Mouse (Mus musculus): ENCODE results near the gene E4f1. TPM values are rescaled to one million over a fixed set of nuclear protein-coding genes. Genes with fewer than 3 reads are reported as not detected.

Gene E4f1
- polyA plus RNA-seq, 1 experiment from 2014 or later = 37.9 TPM

GRCm38 (mm10) chr17:24416051-24416652, 54.0 kb downstream of the E4f1 start:
- H3K9ac ChIP-seq = peak overlapping the region; percentile 90; the same call in 1 of the 2 replicates
- WGBS = 91% methylated on average over 3 of the region's 3 CpGs
- H3K36me3 ChIP-seq = peaks cover 51% of the 10 kb centered on the region
- no peak overlapping the region for H3K4me3 ChIP-seq
- no peak for ATAC-seq (ENCODE audit: low FRiP score, low read depth)
- no peaks in the 10 kb centered on the region for H3K27me3 ChIP-seq (replicated peaks)
- no peak overlapping the region for H3K27ac ChIP-seq
- H3K4me2 ChIP-seq (replicated peaks) = peak overlapping the region; percentile 96
- no peaks in the 10 kb centered on the region for H3K9me3 ChIP-seq
- H3K4me1 ChIP-seq = peaks cover 21% of the 10 kb centered on the region

- H3K9me3 ChIP-seq = no peaks in the 10 kb centered on the region
- H3K4me3 ChIP-seq = peak overlapping the region; percentile 89
- ATAC-seq (ENCODE audit: low FRiP score, low read depth) = no peak; the same call in 1 of the 2 replicates
- under 1% methylated on average over 21 of the region's 21 CpGs for WGBS
- peak overlapping the region; percentile 82; the same call in 1 of the 2 replicates for H3K27ac ChIP-seq
- H3K9ac ChIP-seq = peak overlapping the region; percentile 90
- peaks cover 21% of the 10 kb centered on the region for H3K4me1 ChIP-seq
- no peaks in the 10 kb centered on the region for H3K27me3 ChIP-seq (replicated peaks)
- peak overlapping the region; percentile 96 for H3K4me2 ChIP-seq (replicated peaks)
- peaks cover 48% of the 10 kb centered on the region for H3K36me3 ChIP-seq
Measured at GRCm38 (mm10) chr17:24415011-24415410, 55.1 kb downstream of the E4f1 start.

- Histone ChIP-seq H3K27ac (peak within 1 kb of the TSS; percentile 82), H3K9me3 (no peaks in the 10 kb centered on the region), H3K4me1 (peaks cover 21% of the 10 kb centered on the region), H3K9ac (peak within 1 kb of the TSS; percentile 90), H3K4me3 (peak within 1 kb of the TSS; percentile 89), H3K27me3 (replicated peaks) (no peaks in the 10 kb centered on the region), H3K4me2 (replicated peaks) (peak within 1 kb of the TSS; percentile 96), H3K36me3 (peaks cover 48% of the 10 kb centered on the region)
- ATAC-seq (ENCODE audit: low FRiP score, low read depth) = peak; percentile 96
- WGBS = under 1% methylated on average over 64 of the region's 64 CpGs
Measured at GRCm38 (mm10) chr17:24414230-24414976, 55.7 kb downstream of the E4f1 start, which contains the start of gene Rnps1. TSS of gene Rnps1 (plus strand) at chr17:24414565.

GRCm38 (mm10) chr17:24413557-24414211, 56.4 kb downstream of the E4f1 start:
- WGBS = 32% methylated on average over 22 of the region's 22 CpGs
- Histone ChIP-seq H3K27me3 (replicated peaks) (no peaks in the 10 kb centered on the region), H3K27ac (0 out of 2 replicates have a peak overlapping the region, but pooled peaks have one; percentile 20), H3K4me1 (peaks cover 21% of the 10 kb centered on the region), H3K4me2 (replicated peaks) (peak overlapping the region; percentile 96), H3K4me3 (peak overlapping the region; percentile 89), H3K36me3 (peaks cover 48% of the 10 kb centered on the region), H3K9me3 (no peaks in the 10 kb centered on the region), H3K9ac (peak overlapping the region; percentile 60)
- peak; percentile 49; the same call in 1 of the 2 replicates for ATAC-seq (ENCODE audit: low FRiP score, low read depth)

GRCm38 (mm10) chr17:24407116-24407803, 62.9 kb downstream of the E4f1 start:
- Histone ChIP-seq H3K9me3 (no peaks in the 10 kb centered on the region), H3K4me2 (replicated peaks) (no peak overlapping the region), H3K4me1 (no peaks in the 10 kb centered on the region), H3K4me3 (no peak overlapping the region), H3K9ac (no peak overlapping the region), H3K27me3 (replicated peaks) (no peaks in the 10 kb centered on the region), H3K36me3 (peaks cover 81% of the 10 kb centered on the region), H3K27ac (no peak overlapping the region)
- WGBS = 87% methylated on average over 12 of the region's 12 CpGs
- no peak for ATAC-seq (ENCODE audit: low FRiP score, low read depth)

- WGBS = 83% methylated on average over 3 of the region's 3 CpGs
Measured at GRCm38 (mm10) chr17:24402371-24402770, 67.7 kb downstream of the E4f1 start.

GRCm38 (mm10) chr17:24394456-24394855, 75.7 kb downstream of the E4f1 start:
- Histone ChIP-seq H3K27me3 (replicated peaks) (no peaks in the 10 kb centered on the region), H3K4me2 (replicated peaks) (no peak overlapping the region), H3K36me3 (peaks cover 41% of the 10 kb centered on the region), H3K9ac (no peak overlapping the region), H3K27ac (no peak overlapping the region), H3K4me3 (no peak overlapping the region), H3K9me3 (no peaks in the 10 kb centered on the region), H3K4me1 (no peaks in the 10 kb centered on the region)
- 88% methylated on average over 7 of the region's 7 CpGs for WGBS
- ATAC-seq (ENCODE audit: low FRiP score, low read depth) = no peak

More at GRCm38 (mm10) chr17:24402371-24402770, 67.7 kb downstream of the E4f1 start:
- Histone ChIP-seq H3K4me1 (no peaks in the 10 kb centered on the region), H3K9ac (no peak overlapping the region), H3K27ac (no peak overlapping the region), H3K27me3 (replicated peaks) (no peaks in the 10 kb centered on the region), H3K36me3 (peaks cover 85% of the 10 kb centered on the region), H3K4me3 (no peak overlapping the region), H3K9me3 (no peaks in the 10 kb centered on the region), H3K4me2 (replicated peaks) (no peak overlapping the region)
- ATAC-seq (ENCODE audit: low FRiP score, low read depth) = no peak

Other genes starting within 250 kb of the E4f1 start
- 13.5 and 14.2 TPM in 2 replicates for gene Tedc2, start 249.5 kb downstream of the E4f1 start, polyA plus RNA-seq (2016; fragmentation: Nextera tagmentation; extraction: Ambion mirVana)
- gene Ccnf, start 218.8 kb downstream of the E4f1 start, polyA plus RNA-seq (2016; fragmentation: Nextera tagmentation; extraction: Ambion mirVana) = 53.5 and 54.8 TPM in 2 replicates
- 0.13 and 0.22 TPM in 2 replicates for gene Abca17, start 119.2 kb downstream of the E4f1 start, polyA plus RNA-seq (2016; fragmentation: Nextera tagmentation; extraction: Ambion mirVana)
- gene Abca3, start 118.4 kb downstream of the E4f1 start, polyA plus RNA-seq (2016; fragmentation: Nextera tagmentation; extraction: Ambion mirVana) = 22.9 and 25.8 TPM in 2 replicates
- gene Rnps1, start 55.7 kb downstream of the E4f1 start, polyA plus RNA-seq (2016; fragmentation: Nextera tagmentation; extraction: Ambion mirVana) = 333 and 341 TPM in 2 replicates
- 58.0 and 67.9 TPM in 2 replicates for gene Eci1, start 43.7 kb downstream of the E4f1 start, polyA plus RNA-seq (2016; fragmentation: Nextera tagmentation; extraction: Ambion mirVana)
- 3.4 and 4.4 TPM in 2 replicates for gene Dnase1l2, start 27.2 kb downstream of the E4f1 start, polyA plus RNA-seq (2016; fragmentation: Nextera tagmentation; extraction: Ambion mirVana)
- 58.6 and 62.7 TPM in 2 replicates for gene Pgp, start 79 bp upstream of the E4f1 start, polyA plus RNA-seq (2016; fragmentation: Nextera tagmentation; extraction: Ambion mirVana)
- gene Bricd5, start 3.6 kb upstream of the E4f1 start, polyA plus RNA-seq (2016; fragmentation: Nextera tagmentation; extraction: Ambion mirVana) = 0.28 TPM in 2 replicates
- 33.8 and 34.9 TPM in 2 replicates for gene Mlst8, start 8.8 kb upstream of the E4f1 start, polyA plus RNA-seq (2016; fragmentation: Nextera tagmentation; extraction: Ambion mirVana)
- gene Caskin1, start 18.3 kb upstream of the E4f1 start, polyA plus RNA-seq (2016; fragmentation: Nextera tagmentation; extraction: Ambion mirVana) = 23.2 and 25.4 TPM in 2 replicates
- 83.4 and 84.0 TPM in 2 replicates for gene Traf7, start 57.6 kb upstream of the E4f1 start, polyA plus RNA-seq (2016; fragmentation: Nextera tagmentation; extraction: Ambion mirVana)
- 1.6 and 2.2 TPM in 2 replicates for gene Rab26, start 63.9 kb upstream of the E4f1 start, polyA plus RNA-seq (2016; fragmentation: Nextera tagmentation; extraction: Ambion mirVana)
- 23.0 and 26.5 TPM in 2 replicates for gene Pkd1, start 79.5 kb upstream of the E4f1 start, polyA plus RNA-seq (2016; fragmentation: Nextera tagmentation; extraction: Ambion mirVana)
- 66.5 and 75.0 TPM in 2 replicates for gene Tsc2, start 162.3 kb upstream of the E4f1 start, polyA plus RNA-seq (2016; fragmentation: Nextera tagmentation; extraction: Ambion mirVana)
- gene Nthl1, start 162.4 kb upstream of the E4f1 start, polyA plus RNA-seq (2016; fragmentation: Nextera tagmentation; extraction: Ambion mirVana) = 10.5 and 12.4 TPM in 2 replicates
- 36.9 and 37.7 TPM in 2 replicates for gene Slc9a3r2, start 180.0 kb upstream of the E4f1 start, polyA plus RNA-seq (2016; fragmentation: Nextera tagmentation; extraction: Ambion mirVana)
- not detected in 2 replicates for gene Npw, start 188.1 kb upstream of the E4f1 start, polyA plus RNA-seq (2016; fragmentation: Nextera tagmentation; extraction: Ambion mirVana)
- 24.1 and 27.2 TPM in 2 replicates for gene Zfp598, start 199.4 kb upstream of the E4f1 start, polyA plus RNA-seq (2016; fragmentation: Nextera tagmentation; extraction: Ambion mirVana)
- gene Syngr3, start 219.6 kb upstream of the E4f1 start, polyA plus RNA-seq (2016; fragmentation: Nextera tagmentation; extraction: Ambion mirVana) = 42.3 and 43.3 TPM in 2 replicates
- 40.2 and 41.9 TPM in 2 replicates for gene Gfer, start 225.8 kb upstream of the E4f1 start, polyA plus RNA-seq (2016; fragmentation: Nextera tagmentation; extraction: Ambion mirVana)
- gene Noxo1, start 225.9 kb upstream of the E4f1 start, polyA plus RNA-seq (2016; fragmentation: Nextera tagmentation; extraction: Ambion mirVana) = 2.4 and 3.0 TPM in 2 replicates
- gene Tbl3, start 237.3 kb upstream of the E4f1 start, polyA plus RNA-seq (2016; fragmentation: Nextera tagmentation; extraction: Ambion mirVana) = 91.5 and 95.3 TPM in 2 replicates
- not detected in 2 replicates for gene Rnf151, start 247.8 kb upstream of the E4f1 start, polyA plus RNA-seq (2016; fragmentation: Nextera tagmentation; extraction: Ambion mirVana)
- 826 and 871 TPM in 2 replicates for gene Rps2, start 247.8 kb upstream of the E4f1 start, polyA plus RNA-seq (2016; fragmentation: Nextera tagmentation; extraction: Ambion mirVana)

Data from neural tube, embryonic 12.5 days (tissue).